Mouse (Mus musculus) hindbrain, embryonic 15.5 days (tissue): ENCODE data around the gene Krtap4-13. TPM values are rescaled to one million over a fixed set of nuclear protein-coding genes. Genes with fewer than 3 reads are reported as not detected.
"Not testable (repeated sequence)": the region's sequence is repeated elsewhere in the genome, so short reads cannot be mapped to it uniquely, and the experiment has no call there.

Experiments
- ATAC-seq: fragments of 200-750 bp; cut with Nextera tagmentation; 2 replicates; pipeline ENCODE4 v1.8.0; 2017; ENCODE audit warnings: low read depth, moderate number of reproducible peaks, moderate TSS enrichment; ENCODE audit not compliant: low FRiP score
- H3K27ac ChIP-seq: fragments of 300-500 bp; sonication (generic); replicated peaks from 2 replicates; pipeline ENCODE4 v1.5.1; 2015; ENCODE audit warnings: mild to moderate bottlenecking, inconsistent platforms
- H3K27me3 ChIP-seq: fragments of 300-500 bp; sonication (generic); 2 replicates; pipeline ENCODE4 v1.6.1; 2015; ENCODE audit warnings: control low read depth, inconsistent platforms
- H3K36me3 ChIP-seq: fragments of 300-500 bp; sonication (generic); 2 replicates; pipeline ENCODE4 v1.6.1; 2015; ENCODE audit warnings: control low read depth, inconsistent platforms
- H3K4me1 ChIP-seq: fragments of 300-500 bp; sonication (generic); replicated peaks from 2 replicates; pipeline ENCODE4 v1.6.1; 2015; ENCODE audit warnings: control low read depth, inconsistent platforms
- H3K4me2 ChIP-seq: fragments of 300-500 bp; sonication (generic); 2 replicates; pipeline ENCODE4 v1.6.1; 2015; ENCODE audit warnings: moderate library complexity, mild to moderate bottlenecking, inconsistent platforms
- H3K4me3 ChIP-seq: fragments of 300-500 bp; sonication (generic); 2 replicates; pipeline ENCODE4 v1.5.1; 2015; ENCODE audit warnings: mild to moderate bottlenecking, inconsistent platforms
- H3K9ac ChIP-seq: fragments of 300-500 bp; sonication (generic); 2 replicates; pipeline ENCODE4 v1.6.1; 2015; ENCODE audit warnings: inconsistent platforms
- H3K9me3 ChIP-seq: fragments of 300-500 bp; sonication (generic); 2 replicates; pipeline ENCODE4 v1.6.1; 2016; ENCODE audit warnings: control low read depth, inconsistent platforms
- WGBS: fragments of 180-500 bp; shearing (Covaris S2); methylation state at CpG from one replicate; pipeline ENCODE4 v1.1.7; 2015; 5-methylcytosine and 5-hydroxymethylcytosine counted together
- polyA plus RNA-seq: library from polyadenylated mRNA; unstranded; fragments of >200 nt; fragmentation: Nextera tagmentation; extraction: Ambion mirVana; gene quantifications from 2 replicates; pipeline ENCODE4 v1.2.1, GENCODE M21; 2015

Gene Krtap4-13
- not detected in 2 replicates for polyA plus RNA-seq

GRCm38 (mm10) chr11:99809792-99810191, at the start of gene Krtap4-13:
Gene Krtap4-13, minus strand, starts transcription at chr11:99809892.
- H3K9me3 ChIP-seq, H3K4me3 ChIP-seq, ATAC-seq: not testable (repeated sequence)

GRCm38 (mm10) chr11:99858761-99859160, 49.1 kb upstream of the Krtap4-13 start:
- H3K27ac ChIP-seq = no peak overlapping the region
- H3K4me3 ChIP-seq = no peak overlapping the region
- H3K9ac ChIP-seq = no peak overlapping the region
- H3K4me2 ChIP-seq = no peak overlapping the region
- H3K4me1 ChIP-seq = no peaks in the 10 kb centered on the region
- no peaks in the 10 kb centered on the region for H3K36me3 ChIP-seq
- no peaks in the 10 kb centered on the region for H3K9me3 ChIP-seq
- no peaks in the 10 kb centered on the region for H3K27me3 ChIP-seq
- no peak for ATAC-seq
- 82% methylated on average over 2 of the region's 2 CpGs for WGBS

More at GRCm38 (mm10) chr11:99809792-99810191, at the start of gene Krtap4-13:
- not testable (repeated sequence) for H3K36me3 ChIP-seq, H3K9ac ChIP-seq, H3K4me1 ChIP-seq, H3K4me2 ChIP-seq, H3K27ac ChIP-seq, H3K27me3 ChIP-seq

- no peak within 1 kb of the TSS for H3K9ac ChIP-seq
- H3K4me1 ChIP-seq = no peaks in the 10 kb centered on the region
- no peaks in the 10 kb centered on the region for H3K9me3 ChIP-seq
- WGBS = 98% methylated on average over 2 of the region's 2 CpGs
- H3K36me3 ChIP-seq = no peaks in the 10 kb centered on the region
- no peaks in the 10 kb centered on the region for H3K27me3 ChIP-seq
- ATAC-seq = no peak
- H3K27ac ChIP-seq = no peak within 1 kb of the TSS
- H3K4me3 ChIP-seq = no peak within 1 kb of the TSS
- H3K4me2 ChIP-seq = no peak within 1 kb of the TSS
These were observed 47.9 kb upstream of the Krtap4-13 start, which contains the start of gene Gm11568 for GRCm38 (mm10) chr11:99857617-99858016. Gene Gm11568, plus strand, starts transcription at chr11:99857917.

- no peak overlapping the region for H3K27ac ChIP-seq
- no peaks in the 10 kb centered on the region for H3K36me3 ChIP-seq
- 65% methylated on average over 3 of the region's 3 CpGs for WGBS
- H3K27me3 ChIP-seq = no peaks in the 10 kb centered on the region
- H3K9me3 ChIP-seq = no peaks in the 10 kb centered on the region
- ATAC-seq = no peak
- H3K9ac ChIP-seq = no peak overlapping the region
- no peaks in the 10 kb centered on the region for H3K4me1 ChIP-seq
- H3K4me2 ChIP-seq = no peak overlapping the region
- no peak overlapping the region for H3K4me3 ChIP-seq
These were observed 44.4 kb upstream of the Krtap4-13 start for GRCm38 (mm10) chr11:99854121-99854520.

- H3K36me3 ChIP-seq = no peaks in the 10 kb centered on the region
- no peak within 1 kb of the TSS for H3K9ac ChIP-seq
- H3K27me3 ChIP-seq = no peaks in the 10 kb centered on the region
- no peak for ATAC-seq
- no peaks in the 10 kb centered on the region for H3K4me1 ChIP-seq
- H3K27ac ChIP-seq = no peak within 1 kb of the TSS
- no peak within 1 kb of the TSS for H3K4me3 ChIP-seq
- no peaks in the 10 kb centered on the region for H3K9me3 ChIP-seq
- no peak within 1 kb of the TSS for H3K4me2 ChIP-seq
These were observed 41.8 kb upstream of the Krtap4-13 start, which contains the start of gene Krtap4-16 for GRCm38 (mm10) chr11:99851508-99851907. Gene Krtap4-16, minus strand, starts transcription at chr11:99851608.

- no peaks in the 10 kb centered on the region for H3K4me1 ChIP-seq
- H3K36me3 ChIP-seq = no peaks in the 10 kb centered on the region
- no peak overlapping the region for H3K9ac ChIP-seq
- H3K9me3 ChIP-seq = no peaks in the 10 kb centered on the region
- ATAC-seq = no peak
- H3K4me3 ChIP-seq = no peak overlapping the region
- H3K27ac ChIP-seq = no peak overlapping the region
- no peak overlapping the region for H3K4me2 ChIP-seq
- no peaks in the 10 kb centered on the region for H3K27me3 ChIP-seq
- WGBS = 95% methylated on average over 2 of the region's 2 CpGs
These were observed 37.1 kb upstream of the Krtap4-13 start for GRCm38 (mm10) chr11:99846746-99847145.

GRCm38 (mm10) chr11:99842185-99842584, 32.5 kb upstream of the Krtap4-13 start:
- Histone ChIP-seq H3K4me3 (no peak overlapping the region), H3K27ac (no peak overlapping the region), H3K9ac (no peak overlapping the region), H3K4me1 (no peaks in the 10 kb centered on the region), H3K4me2 (no peak overlapping the region), H3K9me3 (no peaks in the 10 kb centered on the region), H3K36me3 (no peaks in the 10 kb centered on the region), H3K27me3 (no peaks in the 10 kb centered on the region)
- no peak for ATAC-seq
- 77% methylated on average over 1 of the region's 1 CpGs for WGBS

GRCm38 (mm10) chr11:99837966-99838365, 28.3 kb upstream of the Krtap4-13 start, which contains the start of gene 2300003K06Rik:
Gene 2300003K06Rik, minus strand, starts transcription at chr11:99838066.
- Histone ChIP-seq H3K9ac (no peak within 1 kb of the TSS), H3K9me3 (no peaks in the 10 kb centered on the region), H3K36me3 (no peaks in the 10 kb centered on the region), H3K4me1 (no peaks in the 10 kb centered on the region), H3K27me3 (no peaks in the 10 kb centered on the region), H3K4me3 (no peak within 1 kb of the TSS), H3K27ac (no peak within 1 kb of the TSS), H3K4me2 (no peak within 1 kb of the TSS)
- 78% methylated on average over 1 of the region's 1 CpGs for WGBS
- no peak for ATAC-seq

- not testable (repeated sequence) for H3K27ac ChIP-seq, H3K27me3 ChIP-seq, H3K9ac ChIP-seq, H3K4me1 ChIP-seq, ATAC-seq, H3K36me3 ChIP-seq, H3K4me3 ChIP-seq, H3K4me2 ChIP-seq, H3K9me3 ChIP-seq
- WGBS = 90% methylated on average over 2 of the region's 2 CpGs
These were observed 5.9 kb upstream of the Krtap4-13 start, which contains the start of gene Gm11564 for GRCm38 (mm10) chr11:99815566-99815965. Gene Gm11564, minus strand, starts transcription at chr11:99815666.

- H3K27me3 ChIP-seq, H3K4me1 ChIP-seq, H3K36me3 ChIP-seq, H3K27ac ChIP-seq, H3K4me2 ChIP-seq, H3K4me3 ChIP-seq, H3K9me3 ChIP-seq, ATAC-seq, H3K9ac ChIP-seq: not testable (repeated sequence)
- WGBS = no CpG with 5 or more reads among the region's 1 CpGs
These were observed 5.3 kb downstream of the Krtap4-13 start, which contains the start of gene Gm11554 for GRCm38 (mm10) chr11:99804346-99804745. Gene Gm11554, minus strand, starts transcription at chr11:99804446.

- H3K9me3 ChIP-seq, H3K27me3 ChIP-seq, H3K4me2 ChIP-seq, H3K9ac ChIP-seq, H3K27ac ChIP-seq, H3K36me3 ChIP-seq, ATAC-seq, H3K4me3 ChIP-seq, H3K4me1 ChIP-seq: not testable (repeated sequence)
- no CpG with 5 or more reads among the region's 1 CpGs for WGBS
These were observed 10.9 kb downstream of the Krtap4-13 start, which contains the start of gene Gm11569 for GRCm38 (mm10) chr11:99798832-99799231. Gene Gm11569, minus strand, starts transcription at chr11:99798932.

GRCm38 (mm10) chr11:99793367-99793766, 16.3 kb downstream of the Krtap4-13 start, which contains the start of gene Gm11596:
Gene Gm11596, minus strand, starts transcription at chr11:99793467.
- H3K4me1 ChIP-seq = no peaks in the 10 kb centered on the region
- no peak within 1 kb of the TSS for H3K9ac ChIP-seq
- H3K27me3 ChIP-seq = no peaks in the 10 kb centered on the region
- 86% methylated on average over 2 of the region's 2 CpGs for WGBS
- no peak within 1 kb of the TSS for H3K27ac ChIP-seq
- ATAC-seq = no peak
- no peaks in the 10 kb centered on the region for H3K9me3 ChIP-seq
- no peak within 1 kb of the TSS for H3K4me3 ChIP-seq
- no peaks in the 10 kb centered on the region for H3K36me3 ChIP-seq
- H3K4me2 ChIP-seq = no peak within 1 kb of the TSS

- ATAC-seq, H3K4me1 ChIP-seq, H3K27ac ChIP-seq, H3K4me3 ChIP-seq, H3K4me2 ChIP-seq, H3K9ac ChIP-seq, H3K36me3 ChIP-seq, H3K9me3 ChIP-seq, H3K27me3 ChIP-seq: not testable (repeated sequence)
These were observed 24.8 kb downstream of the Krtap4-13 start, which contains the start of gene Krtap4-9 for GRCm38 (mm10) chr11:99784900-99785299. Gene Krtap4-9, plus strand, starts transcription at chr11:99785200.
